Mouse (Mus musculus): ENCODE data around the gene Cnih4.

DNA sequence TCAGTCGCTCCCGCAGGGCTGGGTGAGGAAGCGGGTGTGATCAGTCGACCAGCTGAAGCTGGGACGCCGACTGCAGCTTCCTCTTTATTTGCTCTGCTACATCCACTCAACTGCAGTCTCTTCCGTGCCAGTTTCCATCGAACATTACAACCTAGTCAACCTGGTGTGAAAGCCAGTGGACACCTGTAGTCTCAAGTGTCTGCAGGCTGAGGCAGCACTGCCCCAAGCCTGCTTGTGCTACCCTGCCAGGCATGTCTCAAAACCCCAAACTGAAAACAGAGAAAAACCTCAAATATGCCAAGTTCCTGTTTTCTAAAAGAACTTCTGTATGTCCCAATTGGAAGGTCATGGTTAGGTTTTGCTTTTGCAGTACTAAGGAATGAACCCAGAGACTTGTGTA is 25.7 kb downstream of the Cnih4 start:
- TF ChIP-seq CTCF (IDR thresholded peaks at IDR 0.05) (no peak), EP300 (IDR thresholded peaks at IDR 0.05) (no peak)
